Mouse (Mus musculus) heart, embryonic 16.5 days (tissue): ENCODE data around the gene Gm5640. TPM values are rescaled to one million over a fixed set of nuclear protein-coding genes. Genes with fewer than 3 reads are reported as not detected.
"Not testable (repeated sequence)": the region's sequence is repeated elsewhere in the genome, so short reads cannot be mapped to it uniquely, and the experiment has no call there.

ENCODE experiments used
- ATAC-seq: fragments of 200-750 bp; cut with Nextera tagmentation; replicated peaks from 2 replicates; pipeline ENCODE4 v1.8.0; 2017; ENCODE audit warnings: moderate number of reproducible peaks; ENCODE audit not compliant: insufficient read depth, low FRiP score; ENCODE audit errors: extremely low read depth
- H3K27ac ChIP-seq: fragments of 300-500 bp; sonication (generic); 2 replicates; pipeline ENCODE4 v1.5.1; 2014; ENCODE audit warnings: mild to moderate bottlenecking, low read length, control low read depth, moderate library complexity
- H3K27me3 ChIP-seq: fragments of 300-500 bp; sonication (generic); 2 replicates; pipeline ENCODE4 v1.6.1; 2014; ENCODE audit warnings: low read length, mixed read lengths; ENCODE audit not compliant: control insufficient read depth, insufficient read depth
- H3K36me3 ChIP-seq: fragments of 300-500 bp; sonication (generic); 2 replicates; pipeline ENCODE4 v1.6.1; 2014; ENCODE audit not compliant: control insufficient read depth, insufficient read depth
- H3K4me1 ChIP-seq: fragments of 300-500 bp; sonication (generic); 2 replicates; pipeline ENCODE4 v1.6.1; 2014; ENCODE audit warnings: low read length, mixed read lengths; ENCODE audit not compliant: control insufficient read depth, insufficient read depth
- H3K4me2 ChIP-seq: fragments of 300-500 bp; sonication (generic); 2 replicates; pipeline ENCODE4 v1.6.1; 2014; ENCODE audit warnings: low read depth, mild to moderate bottlenecking, control low read depth, low read length
- H3K4me3 ChIP-seq: fragments of 300-500 bp; sonication (generic); 2 replicates; pipeline ENCODE4 v1.5.1; 2014; ENCODE audit warnings: mild to moderate bottlenecking, control low read depth, low read length
- H3K9ac ChIP-seq: fragments of 300-500 bp; sonication (generic); 2 replicates; pipeline ENCODE4 v1.6.1; 2014; ENCODE audit warnings: low read length, control low read depth
- H3K9me3 ChIP-seq: fragments of 300-500 bp; sonication (generic); replicated peaks from 2 replicates; pipeline ENCODE4 v1.6.1; 2016; ENCODE audit warnings: low read length; ENCODE audit not compliant: control insufficient read depth
- WGBS: fragments of 180-500 bp; shearing (Covaris S2); extraction: QIAGEN DNeasy Blood & Tissue Kit; methylation state at CpG from one replicate; pipeline ENCODE4 v1.1.7; 2014; 5-methylcytosine and 5-hydroxymethylcytosine counted together
- polyA plus RNA-seq: library from polyadenylated mRNA; unstranded; fragments of >200 nt; fragmentation: Nextera tagmentation; extraction: Ambion mirVana; gene quantifications from 2 replicates; pipeline ENCODE4 v1.2.1, GENCODE M21; 2015

Gene Gm5640
- not detected in 2 replicates for polyA plus RNA-seq

- H3K36me3 ChIP-seq, H3K4me1 ChIP-seq, H3K4me2 ChIP-seq, H3K9me3 ChIP-seq, H3K9ac ChIP-seq, ATAC-seq, H3K27ac ChIP-seq, H3K4me3 ChIP-seq, H3K27me3 ChIP-seq: not testable (repeated sequence)
- 43% methylated on average over 2 of the region's 5 CpGs for whole genome bisulfite sequencing
These were observed at the start of gene Gm5640 for GRCm38 (mm10) chrX:74645466-74646323. TSS of gene Gm5640 (minus strand) at chrX:74645635.

- WGBS = no CpG with 5 or more reads among the region's 1 CpGs
- H3K9ac ChIP-seq, H3K36me3 ChIP-seq, H3K27me3 ChIP-seq, ATAC-seq, H3K4me2 ChIP-seq, H3K4me3 ChIP-seq, H3K9me3 ChIP-seq, H3K27ac ChIP-seq, H3K4me1 ChIP-seq: not testable (repeated sequence)
These were observed 958 bp upstream of the Gm5640 start for GRCm38 (mm10) chrX:74646393-74646792.

- H3K4me3 ChIP-seq = no peak within 1 kb of the TSS
- no peaks in the 10 kb centered on the region for H3K4me1 ChIP-seq
- no peak for ATAC-seq
- H3K9ac ChIP-seq = no peak within 1 kb of the TSS
- no peaks in the 10 kb centered on the region for H3K36me3 ChIP-seq
- no peaks in the 10 kb centered on the region for H3K27me3 ChIP-seq
- no peak within 1 kb of the TSS for H3K27ac ChIP-seq
- H3K4me2 ChIP-seq = no peak within 1 kb of the TSS
- no peaks in the 10 kb centered on the region for H3K9me3 ChIP-seq
- WGBS = 77% methylated on average over 2 of the region's 2 CpGs
These were observed 53.1 kb downstream of the Gm5640 start, which contains the start of gene Olfr1325 for GRCm38 (mm10) chrX:74592379-74592778. TSS of gene Olfr1325 (plus strand) at chrX:74592679.

Other genes with a start within 250 kb of the Gm5640 start
- 18.0 and 20.3 TPM in 2 replicates for gene G6pdx, start 216.4 kb downstream of the Gm5640 start, polyA plus RNA-seq
- not detected in 2 replicates for gene Gm6880, start 164.2 kb downstream of the Gm5640 start, polyA plus RNA-seq
- gene Olfr1326-ps1, start 70.7 kb downstream of the Gm5640 start, polyA plus RNA-seq = not detected in 2 replicates
- not detected in 2 replicates for gene Olfr1325, start 53.0 kb downstream of the Gm5640 start, polyA plus RNA-seq
- gene Gm6890, start 95.3 kb upstream of the Gm5640 start, polyA plus RNA-seq = not detected in 2 replicates
- 0.08 TPM in 1 of 2 replicates, not detected in the other for gene Gm5936, start 191.6 kb upstream of the Gm5640 start, polyA plus RNA-seq